Mouse (Mus musculus): ENCODE measurements at regions not wholly inside any gene's neighbourhood (a gene's known extent, or its start where the extent isn't known, plus 50 kb on each side); places are given as distances from the start of the nearest gene placed in this dataset.

GRCm38 (mm10) chr12:119062931-119063330, 96.7 kb upstream of the Abcb5 start:
- TF ChIP-seq CTCF (IDR thresholded peaks at IDR 0.05) (no peak), EP300 (IDR thresholded peaks at IDR 0.05) (no peak)
